Mouse (Mus musculus) kidney, embryonic 14.5 days (tissue): ENCODE results near the gene 2410131K14Rik. TPM values are rescaled to one million over a fixed set of nuclear protein-coding genes. Genes with fewer than 3 reads are reported as not detected.

ENCODE experiments used
- ATAC-seq: fragments of 200-750 bp; cut with Nextera tagmentation; 2 replicates; pipeline ENCODE4 v1.8.0; 2017; ENCODE audit warnings: moderate number of reproducible peaks, mild to moderate bottlenecking, moderate TSS enrichment, moderate library complexity; ENCODE audit not compliant: low FRiP score, low TSS enrichment
- H3K27ac ChIP-seq: fragments of 300-500 bp; sonication (generic); 2 replicates; pipeline ENCODE4 v1.5.1; 2014; ENCODE audit warnings: low read depth, mild to moderate bottlenecking, low read length, moderate library complexity, mixed read lengths
- H3K27me3 ChIP-seq: fragments of 300-500 bp; sonication (generic); 2 replicates; pipeline ENCODE4 v1.6.1; 2014; ENCODE audit warnings: mild to moderate bottlenecking, low read length; ENCODE audit not compliant: control insufficient read depth, insufficient read depth
- H3K36me3 ChIP-seq: fragments of 300-500 bp; sonication (generic); 2 replicates; pipeline ENCODE4 v1.6.1; 2014; ENCODE audit warnings: low read length, mixed read lengths; ENCODE audit not compliant: control insufficient read depth, insufficient read depth
- H3K4me1 ChIP-seq: fragments of 300-500 bp; sonication (generic); 2 replicates; pipeline ENCODE4 v1.6.1; 2014; ENCODE audit warnings: low read length, mixed read lengths; ENCODE audit not compliant: control insufficient read depth, insufficient read depth
- H3K4me2 ChIP-seq: fragments of 300-500 bp; sonication (generic); replicated peaks from 2 replicates; pipeline ENCODE4 v1.6.1; 2014; ENCODE audit warnings: low read depth, mild to moderate bottlenecking, low read length
- H3K4me3 ChIP-seq: fragments of 300-500 bp; sonication (generic); 2 replicates; pipeline ENCODE4 v1.5.1; 2014; ENCODE audit warnings: mild to moderate bottlenecking, low read length
- H3K9ac ChIP-seq: fragments of 300-500 bp; sonication (generic); 2 replicates; pipeline ENCODE4 v1.6.1; 2014; ENCODE audit warnings: low read depth, mild to moderate bottlenecking, low read length, moderate library complexity
- H3K9me3 ChIP-seq: fragments of 300-500 bp; sonication (generic); 2 replicates; pipeline ENCODE4 v1.6.1; 2016; ENCODE audit warnings: low read length; ENCODE audit not compliant: control insufficient read depth
- WGBS: fragments of 180-500 bp; shearing (Covaris S2); extraction: QIAGEN DNeasy Blood & Tissue Kit; methylation state at CpG from one replicate; pipeline ENCODE4 v1.1.7; 2014; 5-methylcytosine and 5-hydroxymethylcytosine counted together
- polyA plus RNA-seq: library from polyadenylated mRNA; unstranded; fragments of >200 nt; fragmentation: Nextera tagmentation; extraction: Ambion mirVana; gene quantifications from 2 replicates; pipeline ENCODE4 v1.2.1, GENCODE M21; 2014

Gene 2410131K14Rik
- polyA plus RNA-seq, 1 experiment from 2014 or later = 10.9 TPM

DNA sequence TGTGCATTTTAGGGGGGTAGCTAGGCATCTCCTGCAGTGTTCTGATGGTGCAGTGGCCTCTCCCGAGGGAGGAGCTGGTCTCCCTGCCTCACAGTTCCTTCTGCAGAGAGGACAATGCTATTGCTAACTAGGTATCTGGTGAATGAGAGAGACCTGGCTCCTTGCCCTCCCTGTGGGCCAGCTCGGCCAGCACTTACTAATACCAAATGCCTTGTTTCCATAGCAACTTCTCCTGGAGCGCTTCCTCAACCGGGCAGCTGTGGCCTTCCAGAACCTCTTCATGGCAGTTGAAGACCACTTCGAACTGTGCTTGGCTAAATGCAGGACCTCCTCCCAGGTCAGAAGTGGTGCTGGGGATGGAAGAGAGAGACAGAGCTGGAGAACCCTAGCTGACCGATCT lies 14.1 kb downstream of the 2410131K14Rik start:
- no peak overlapping the region for H3K9ac ChIP-seq
- H3K4me3 ChIP-seq = no peak overlapping the region
- WGBS = 80% methylated on average over 6 of the region's 6 CpGs
- H3K27me3 ChIP-seq = no peaks in the 10 kb centered on the region
- H3K4me2 ChIP-seq = no peak overlapping the region
- peaks cover 60% of the 10 kb centered on the region for H3K36me3 ChIP-seq
- no peak for ATAC-seq
- no peaks in the 10 kb centered on the region for H3K4me1 ChIP-seq
- H3K27ac ChIP-seq = no peak overlapping the region
- no peaks in the 10 kb centered on the region for H3K9me3 ChIP-seq

GRCm38 (mm10) chr5:118259636-118260035 lies 14.6 kb downstream of the 2410131K14Rik start:
- no peak overlapping the region for H3K27ac ChIP-seq

GRCm38 (mm10) chr5:118260055-118260454 lies 15.0 kb downstream of the 2410131K14Rik start:
- 74% methylated on average over 10 of the region's 10 CpGs for WGBS
- Histone ChIP-seq H3K27ac (no peak overlapping the region), H3K36me3 (peaks cover 60% of the 10 kb centered on the region), H3K9ac (no peak overlapping the region), H3K27me3 (no peaks in the 10 kb centered on the region), H3K9me3 (no peaks in the 10 kb centered on the region), H3K4me2 (no peak overlapping the region), H3K4me1 (no peaks in the 10 kb centered on the region), H3K4me3 (no peak overlapping the region)
- no peak for ATAC-seq

More at GRCm38 (mm10) chr5:118259636-118260035, 14.6 kb downstream of the 2410131K14Rik start:
- Histone ChIP-seq H3K4me3 (no peak overlapping the region), H3K27me3 (no peaks in the 10 kb centered on the region), H3K9ac (no peak overlapping the region), H3K9me3 (no peaks in the 10 kb centered on the region), H3K36me3 (peaks cover 60% of the 10 kb centered on the region), H3K4me1 (no peaks in the 10 kb centered on the region), H3K4me2 (no peak overlapping the region)
- no peak for ATAC-seq
- 86% methylated on average over 6 of the region's 6 CpGs for WGBS

DNA sequence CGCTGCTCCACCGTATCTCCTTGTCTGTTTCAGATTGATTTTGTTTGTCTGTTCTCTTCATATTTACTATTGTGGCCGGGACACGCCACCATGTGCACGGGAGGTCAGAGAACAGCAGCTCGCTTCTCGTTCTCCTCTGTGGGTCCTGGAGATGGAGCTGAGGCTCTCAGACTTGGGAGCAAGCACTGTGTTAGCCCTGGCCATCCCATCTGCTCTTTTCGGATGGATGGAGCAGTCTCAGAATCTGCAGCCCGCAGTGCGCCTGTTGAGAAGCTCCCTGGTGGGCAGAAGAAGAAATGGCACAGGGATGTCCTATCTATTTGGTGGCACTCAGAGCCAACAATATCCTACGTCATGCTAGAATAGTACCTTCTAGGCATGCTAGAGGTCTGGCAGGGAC lies 15.6 kb downstream of the 2410131K14Rik start:
- no peaks in the 10 kb centered on the region for H3K4me1 ChIP-seq
- no peaks in the 10 kb centered on the region for H3K9me3 ChIP-seq
- peaks cover 60% of the 10 kb centered on the region for H3K36me3 ChIP-seq
- no peak for ATAC-seq
- H3K9ac ChIP-seq = no peak overlapping the region
- H3K27ac ChIP-seq = no peak overlapping the region
- H3K27me3 ChIP-seq = no peaks in the 10 kb centered on the region
- 92% methylated on average over 11 of the region's 11 CpGs for WGBS
- H3K4me3 ChIP-seq = no peak overlapping the region
- H3K4me2 ChIP-seq = no peak overlapping the region

GRCm38 (mm10) chr5:118261181-118261580 lies 16.2 kb downstream of the 2410131K14Rik start:
- Histone ChIP-seq H3K4me3 (no peak overlapping the region), H3K36me3 (peaks cover 57% of the 10 kb centered on the region)
- no peak for ATAC-seq

GRCm38 (mm10) chr5:118262418-118262817 lies 17.4 kb downstream of the 2410131K14Rik start:
- WGBS = 89% methylated on average over 8 of the region's 8 CpGs
- H3K4me2 ChIP-seq = no peak overlapping the region
- no peak overlapping the region for H3K9ac ChIP-seq
- peaks cover 48% of the 10 kb centered on the region for H3K36me3 ChIP-seq
- ATAC-seq = no peak
- H3K9me3 ChIP-seq = no peaks in the 10 kb centered on the region
- no peaks in the 10 kb centered on the region for H3K27me3 ChIP-seq
- H3K4me1 ChIP-seq = no peaks in the 10 kb centered on the region
- H3K4me3 ChIP-seq = no peak overlapping the region
- no peak overlapping the region for H3K27ac ChIP-seq

More at GRCm38 (mm10) chr5:118261181-118261580, 16.2 kb downstream of the 2410131K14Rik start:
- 86% methylated on average over 9 of the region's 9 CpGs for WGBS
- Histone ChIP-seq H3K27ac (no peak overlapping the region), H3K4me1 (no peaks in the 10 kb centered on the region), H3K9ac (no peak overlapping the region), H3K4me2 (no peak overlapping the region), H3K27me3 (no peaks in the 10 kb centered on the region), H3K9me3 (no peaks in the 10 kb centered on the region)

GRCm38 (mm10) chr5:118264279-118264678 lies 19.3 kb downstream of the 2410131K14Rik start:
- peaks cover 32% of the 10 kb centered on the region for H3K36me3 ChIP-seq
- no peak overlapping the region for H3K9ac ChIP-seq
- no peaks in the 10 kb centered on the region for H3K9me3 ChIP-seq
- H3K4me1 ChIP-seq = no peaks in the 10 kb centered on the region
- 77% methylated on average over 9 of the region's 9 CpGs for WGBS
- no peaks in the 10 kb centered on the region; the same call in 1 of the 2 replicates for H3K27me3 ChIP-seq
- H3K27ac ChIP-seq = no peak overlapping the region
- no peak overlapping the region for H3K4me3 ChIP-seq
- no peak for ATAC-seq
- H3K4me2 ChIP-seq = no peak overlapping the region

GRCm38 (mm10) chr5:118265366-118265765 lies 20.3 kb downstream of the 2410131K14Rik start:
- Histone ChIP-seq H3K4me1 (no peaks in the 10 kb centered on the region), H3K36me3 (peaks cover 22% of the 10 kb centered on the region), H3K4me2 (no peak overlapping the region), H3K27ac (no peak overlapping the region), H3K4me3 (no peak overlapping the region), H3K9me3 (no peaks in the 10 kb centered on the region), H3K9ac (no peak overlapping the region), H3K27me3 (peaks cover 4% of the 10 kb centered on the region; the same call in 1 of the 2 replicates)
- no peak for ATAC-seq
- WGBS = 79% methylated on average over 5 of the region's 5 CpGs

DNA sequence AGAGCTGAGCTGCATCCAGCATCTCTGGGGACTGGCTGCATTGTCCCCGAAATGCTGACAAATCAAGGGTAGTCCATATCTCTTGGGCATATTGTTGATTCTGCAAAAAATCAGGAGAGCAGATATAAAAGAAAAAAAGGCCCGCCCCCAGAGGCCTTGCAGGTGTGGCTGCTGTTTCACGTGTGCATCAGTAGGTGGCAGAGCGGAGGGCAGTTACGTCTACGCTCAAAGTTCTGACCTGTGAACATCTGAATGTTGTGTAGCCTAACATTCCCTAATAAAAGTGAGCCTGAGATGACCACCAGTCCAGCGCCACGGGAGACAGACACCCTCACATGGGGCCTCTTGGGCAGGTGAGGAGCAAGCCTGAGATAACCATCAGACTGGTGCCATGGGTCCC lies 21.3 kb downstream of the 2410131K14Rik start:
- Histone ChIP-seq H3K9ac (no peak overlapping the region), H3K9me3 (no peaks in the 10 kb centered on the region), H3K4me2 (no peak overlapping the region), H3K36me3 (peaks cover 12% of the 10 kb centered on the region), H3K27me3 (peaks cover 4% of the 10 kb centered on the region; the same call in 1 of the 2 replicates), H3K4me1 (no peaks in the 10 kb centered on the region), H3K4me3 (no peak overlapping the region), H3K27ac (no peak overlapping the region)
- WGBS = 42% methylated on average over 8 of the region's 8 CpGs
- no peak for ATAC-seq
